Mouse (Mus musculus) thymus, postnatal 14 days (tissue): Measurements from ENCODE around the gene Ccdc78.
"Not testable (repeated sequence)": the region's sequence is repeated elsewhere in the genome, so short reads cannot be mapped to it uniquely, and the experiment has no call there.

Experiments
- DNase-seq: peaks from one replicate; pipeline ENCODE4 v3.0.0; 2021

The Ccdc78 gene

GRCm38 (mm10) chr17:25786280-25786679 is at the start of gene Ccdc78:
Gene Ccdc78 (plus strand): TSS chr17:25786580.
- DNase-seq: no peak

GRCm38 (mm10) chr17:25738861-25739260 is 47.5 kb upstream of the Ccdc78 start:
- DNase-seq: no peak

GRCm38 (mm10) chr17:25741471-25741870 is 44.9 kb upstream of the Ccdc78 start:
- not testable (repeated sequence) for DNase-seq

- DNase-seq: no peak
Observed at GRCm38 (mm10) chr17:25743831-25744230, 42.5 kb upstream of the Ccdc78 start.

- DNase-seq: no peak
Observed at GRCm38 (mm10) chr17:25744311-25744710, 42.1 kb upstream of the Ccdc78 start.

- no peak for DNase-seq
Observed at GRCm38 (mm10) chr17:25748238-25748637, 38.1 kb upstream of the Ccdc78 start.

GRCm38 (mm10) chr17:25749314-25749713 is 37.1 kb upstream of the Ccdc78 start:
- no peak for DNase-seq

- DNase-seq: no peak
Observed at GRCm38 (mm10) chr17:25751446-25751845, 34.9 kb upstream of the Ccdc78 start.

GRCm38 (mm10) chr17:25754241-25754640 is 32.1 kb upstream of the Ccdc78 start, which contains the start of gene Msln:
Gene Msln (minus strand): TSS chr17:25754378.
- no peak for DNase-seq

GRCm38 (mm10) chr17:25755086-25755485 is 31.3 kb upstream of the Ccdc78 start:
- no peak for DNase-seq

GRCm38 (mm10) chr17:25755627-25756377 is 30.6 kb upstream of the Ccdc78 start:
- DNase-seq: no peak

GRCm38 (mm10) chr17:25756378-25757242 is 29.8 kb upstream of the Ccdc78 start:
- no peak for DNase-seq

- DNase-seq: no peak
Observed at GRCm38 (mm10) chr17:25757691-25758090, 28.7 kb upstream of the Ccdc78 start.

GRCm38 (mm10) chr17:25760148-25760547 is 26.2 kb upstream of the Ccdc78 start:
- no peak for DNase-seq

GRCm38 (mm10) chr17:25761561-25761970 is 24.8 kb upstream of the Ccdc78 start:
- DNase-seq: no peak

GRCm38 (mm10) chr17:25762591-25762990 is 23.8 kb upstream of the Ccdc78 start:
- DNase-seq: no peak

- no peak for DNase-seq
Observed at GRCm38 (mm10) chr17:25765886-25766285, 20.5 kb upstream of the Ccdc78 start.

- DNase-seq: no peak
Observed at GRCm38 (mm10) chr17:25769331-25769730, 17.0 kb upstream of the Ccdc78 start.

- peak; percentile 97 for DNase-seq
Observed at GRCm38 (mm10) chr17:25773549-25774120, 12.7 kb upstream of the Ccdc78 start, which contains the start of gene Narfl. Gene Narfl (plus strand): TSS chr17:25773776.

- DNase-seq: no peak
Observed at GRCm38 (mm10) chr17:25775318-25776062, 10.9 kb upstream of the Ccdc78 start.

GRCm38 (mm10) chr17:25777948-25778347 is 8.4 kb upstream of the Ccdc78 start:
- no peak for DNase-seq

- no peak for DNase-seq
Observed at GRCm38 (mm10) chr17:25781339-25781738, 5.0 kb upstream of the Ccdc78 start.

GRCm38 (mm10) chr17:25783086-25783485 is 3.3 kb upstream of the Ccdc78 start:
- DNase-seq: no peak
